Mouse (Mus musculus): Measurements from ENCODE around the gene Mrpl48.

GRCm38 (mm10) chr7:100591522-100591852 lies 16.6 kb downstream of the Mrpl48 start:
- TF ChIP-seq MAX (IDR thresholded peaks at IDR 0.05) = no peak
- TF ChIP-seq CEBPB (IDR thresholded peaks at IDR 0.05; ENCODE audit: low read depth) = no peak
- no peak for TF ChIP-seq USF1 (IDR thresholded peaks at IDR 0.05; ENCODE audit: low read depth)
- TF ChIP-seq CTCF (IDR thresholded peaks at IDR 0.05; ENCODE audit: control insufficient read depth, insufficient read depth, insufficient read length) = no peak
- no peak for TF ChIP-seq MYOG (IDR thresholded peaks at IDR 0.05; ENCODE audit: control insufficient read depth, extremely low read depth, insufficient read length)

All from C2C12 (cell line).